Mouse (Mus musculus): ENCODE results near the gene Prr23a3.

Gene Prr23a3

GRCm38 (mm10) chr9:98864571-98864970 lies at the start of gene Prr23a3:
TSS of gene Prr23a3 (plus strand) at chr9:98864767.
- DNase-seq (ENCODE audit: low spot score), result peak; percentile 80

GRCm38 (mm10) chr9:98816066-98816465 lies 48.5 kb upstream of the Prr23a3 start:
- no peak for DNase-seq (ENCODE audit: low spot score)

GRCm38 (mm10) chr9:98817592-98817991 lies 47.0 kb upstream of the Prr23a3 start:
- no peak for DNase-seq (ENCODE audit: low spot score)

GRCm38 (mm10) chr9:98818971-98819370 lies 45.6 kb upstream of the Prr23a3 start:
- DNase-seq (ENCODE audit: low spot score), result no peak

- DNase-seq (ENCODE audit: low spot score), result no peak
Measured at GRCm38 (mm10) chr9:98819481-98819880, 45.1 kb upstream of the Prr23a3 start.

- no peak for DNase-seq (ENCODE audit: low spot score)
Measured at GRCm38 (mm10) chr9:98820461-98820860, 44.1 kb upstream of the Prr23a3 start.

- DNase-seq (ENCODE audit: low spot score), result no peak
Measured at GRCm38 (mm10) chr9:98821067-98821466, 43.5 kb upstream of the Prr23a3 start.

- no peak for DNase-seq (ENCODE audit: low spot score)
Measured at GRCm38 (mm10) chr9:98823805-98824204, 40.8 kb upstream of the Prr23a3 start.

GRCm38 (mm10) chr9:98829508-98829907 lies 35.1 kb upstream of the Prr23a3 start:
- no peak for DNase-seq (ENCODE audit: low spot score)

GRCm38 (mm10) chr9:98837537-98838074 lies 27.0 kb upstream of the Prr23a3 start:
- DNase-seq (ENCODE audit: low spot score), result no peak

GRCm38 (mm10) chr9:98842117-98842516 lies 22.4 kb upstream of the Prr23a3 start, which contains the start of gene Prr23a1:
TSS of gene Prr23a1 (plus strand) at chr9:98842503.
- DNase-seq (ENCODE audit: low spot score), result peak; percentile 87

- DNase-seq (ENCODE audit: low spot score), result peak; percentile 82
Measured at GRCm38 (mm10) chr9:98856210-98856609, 8.4 kb upstream of the Prr23a3 start, which contains the start of gene Prr23a2. TSS of gene Prr23a2 (plus strand) at chr9:98856494.

GRCm38 (mm10) chr9:98863463-98863862 lies 1.1 kb upstream of the Prr23a3 start:
- DNase-seq (ENCODE audit: low spot score), result peak; percentile 17

- no peak for DNase-seq (ENCODE audit: low spot score)
Measured at GRCm38 (mm10) chr9:98901486-98901885, 36.9 kb downstream of the Prr23a3 start.

GRCm38 (mm10) chr9:98902819-98903218 lies 38.3 kb downstream of the Prr23a3 start, which contains the start of gene 7420426K07Rik:
TSS of gene 7420426K07Rik (plus strand) at chr9:98903119.
- DNase-seq (ENCODE audit: low spot score), result no peak

All from testis, postnatal 14 days (tissue).